In genomic region chr1:24302674-24303073, GRCm38 (mm10) we compare ENCODE assay signal across 8 mouse cellular contexts.
DNase-seq lines count a peak whose midpoint lies in the region; ATAC-seq lines count a peak whose summit lies in the region.

No protein-coding gene starts in this region.

- no peaks in the 10 kb centered on the region for H3K27me3 ChIP-seq in kidney, embryonic 15.5 days
- no peaks in the 10 kb centered on the region for H3K27me3 ChIP-seq in liver, embryonic 13.5 days

- ATAC-seq in frontal cortex, adult (ENCODE audit: low TSS enrichment): peak; percentile 94
- peak; percentile 84 for ATAC-seq in kidney, embryonic 15.5 days (replicated peaks; ENCODE audit: low FRiP score)
- no peak for ATAC-seq in liver, embryonic 13.5 days (ENCODE audit: low read depth)
- ATAC-seq in CD4-positive, CD25-positive, alpha-beta regulatory T cell, adult 4 months: no peak

- no peaks in the 10 kb centered on the region for H3K9me3 ChIP-seq in kidney, embryonic 15.5 days (replicated peaks)
- no peaks in the 10 kb centered on the region for H3K9me3 ChIP-seq in liver, embryonic 13.5 days (replicated peaks)

- H3K36me3 ChIP-seq in kidney, embryonic 15.5 days: no peaks in the 10 kb centered on the region
- no peaks in the 10 kb centered on the region for H3K36me3 ChIP-seq in liver, embryonic 13.5 days

- DNase-seq in urinary bladder, postnatal 25 days (ENCODE audit: low spot score): peak; percentile 23
- no peak for DNase-seq in urinary bladder, postnatal 4 days (ENCODE audit: low spot score in 2 of 2)
- peak; percentile 22 for DNase-seq in cerebellum, adult 8-10 months
- peak; percentile 1 for DNase-seq in liver, embryonic 13.5 days
- DNase-seq in ovary, postnatal 14 days (ENCODE audit: low spot score): peak; percentile 20

- no peaks in the 10 kb centered on the region for H3K4me1 ChIP-seq in kidney, embryonic 15.5 days
- H3K4me1 ChIP-seq in liver, embryonic 13.5 days (replicated peaks): no peaks in the 10 kb centered on the region

- H3K9ac ChIP-seq in kidney, embryonic 15.5 days: no peak overlapping the region
- no peak overlapping the region for H3K9ac ChIP-seq in liver, embryonic 13.5 days

- 10% methylated on average over 8 of the region's 8 CpGs for WGBS in kidney, embryonic 15.5 days
- 12% methylated on average over 8 of the region's 8 CpGs for WGBS in liver, embryonic 13.5 days (ENCODE audit: insufficient replicate concordance)

- H3K4me3 ChIP-seq in kidney, embryonic 15.5 days (replicated peaks): no peak overlapping the region
- no peak overlapping the region for H3K4me3 ChIP-seq in liver, embryonic 13.5 days (replicated peaks)

- H3K27ac ChIP-seq in kidney, embryonic 15.5 days: no peak overlapping the region
- H3K27ac ChIP-seq in liver, embryonic 13.5 days: no peak overlapping the region

- H3K4me2 ChIP-seq in kidney, embryonic 15.5 days: no peak overlapping the region
- no peak overlapping the region for H3K4me2 ChIP-seq in liver, embryonic 13.5 days

Comparison
In these comparisons a context has a peak if more than half of its experiments do, and no peak if none do; other contexts are left out.
1. DNase-seq: peak in urinary bladder, postnatal 25 days (single experiment), cerebellum, adult 8-10 months (single experiment), liver, embryonic 13.5 days (single experiment) and ovary, postnatal 14 days (single experiment); none in urinary bladder, postnatal 4 days (0 of 2).
2. ATAC-seq: peak in frontal cortex, adult (single experiment) and kidney, embryonic 15.5 days (single experiment); none in liver, embryonic 13.5 days (single experiment) and CD4-positive, CD25-positive, alpha-beta regulatory T cell, adult 4 months (single experiment).